Mouse (Mus musculus): ENCODE measurements at regions not wholly inside any gene's neighbourhood (a gene's known extent, or its start where the extent isn't known, plus 50 kb on each side); places are given as distances from the start of the nearest gene placed in this dataset.

- TF ChIP-seq CTCF (IDR thresholded peaks at IDR 0.05; ENCODE audit: extremely low read depth, insufficient read depth, low read length) (no peak), POLR2A (IDR thresholded peaks at IDR 0.05; ENCODE audit: extremely low read depth, insufficient read depth, low read length) (no peak)
Observed at GRCm38 (mm10) chr7:130002002-130002401, 410.3 kb downstream of the Wdr11 start.

Measured in cortical plate, adult 2 months (tissue).